Mouse (Mus musculus) limb, embryonic 14.5 days (tissue): ENCODE measurements around the gene Rdh8. TPM values are rescaled to one million over a fixed set of nuclear protein-coding genes. Genes with fewer than 3 reads are reported as not detected.

ENCODE experiments used
- ATAC-seq: fragments of 200-750 bp; cut with Nextera tagmentation; 2 replicates; pipeline ENCODE4 v1.8.0; 2017; ENCODE audit warnings: low read depth, moderate number of reproducible peaks, moderate TSS enrichment; ENCODE audit not compliant: low FRiP score
- DNase-seq: peaks from one replicate; pipeline ENCODE4 v3.0.0-alpha.2; 2015; ENCODE audit warnings: low spot score
- H3K27ac ChIP-seq: fragments of 300-500 bp; sonication (generic); replicated peaks from 2 replicates; pipeline ENCODE4 v1.5.1; 2014; ENCODE audit warnings: low read depth, mild to moderate bottlenecking, low read length, moderate library complexity, mixed read lengths
- H3K27me3 ChIP-seq: fragments of 300-500 bp; sonication (generic); 2 replicates; pipeline ENCODE4 v1.6.1; 2014; ENCODE audit warnings: low read length, mixed read lengths; ENCODE audit not compliant: control insufficient read depth, insufficient read depth
- H3K36me3 ChIP-seq: fragments of 300-500 bp; sonication (generic); 2 replicates; pipeline ENCODE4 v1.6.1; 2014; ENCODE audit warnings: mild to moderate bottlenecking, low read length, moderate library complexity, mixed read lengths; ENCODE audit not compliant: control insufficient read depth, insufficient read depth
- H3K4me1 ChIP-seq: fragments of 300-500 bp; sonication (generic); 2 replicates; pipeline ENCODE4 v1.6.1; 2014; ENCODE audit warnings: antibody characterized with exemption, low read length, mixed read lengths; ENCODE audit not compliant: control insufficient read depth, insufficient read depth
- H3K4me2 ChIP-seq: fragments of 300-500 bp; sonication (generic); replicated peaks from 2 replicates; pipeline ENCODE4 v1.6.1; 2014; ENCODE audit warnings: low read depth, mild to moderate bottlenecking, low read length, moderate library complexity; ENCODE audit not compliant: severe bottlenecking
- H3K4me3 ChIP-seq: fragments of 300-500 bp; sonication (generic); replicated peaks from 2 replicates; pipeline ENCODE4 v1.5.1; 2014; ENCODE audit warnings: low read length
- H3K9ac ChIP-seq: fragments of 300-500 bp; sonication (generic); 2 replicates; pipeline ENCODE4 v1.6.1; 2014; ENCODE audit warnings: mild to moderate bottlenecking, low read depth, low read length, moderate library complexity; ENCODE audit not compliant: severe bottlenecking
- H3K9me3 ChIP-seq: fragments of 300-500 bp; sonication (generic); 2 replicates; pipeline ENCODE4 v1.6.1; 2016; ENCODE audit warnings: low read length; ENCODE audit not compliant: control insufficient read depth
- POLR2A ChIP-seq: fragments of 200-500 bp; IDR thresholded peaks from 2 replicates; pipeline ENCODE4 v1.8.0; 2012; ENCODE audit warnings: inconsistent platforms, mild to moderate bottlenecking, moderate library complexity, borderline replicate concordance; ENCODE audit not compliant: insufficient read depth, insufficient read length; ENCODE audit errors: extremely low read depth
- WGBS: fragments of 180-500 bp; shearing (Covaris S2); extraction: QIAGEN DNeasy Blood & Tissue Kit; methylation state at CpG from one replicate; pipeline ENCODE4 v1.1.7; 2014; 5-methylcytosine and 5-hydroxymethylcytosine counted together
- polyA plus RNA-seq, 2 experiments: library from polyadenylated mRNA; depleted of rRNA in 1 of 2; stranded (reverse) in 1 of 2; unstranded in 1 of 2; fragments of >200 nt; fragmentation: Nextera tagmentation in 1 of 2; extraction: Ambion mirVana in 1 of 2; gene quantifications; 2 replicates each; pipeline versions ENCODE4 v1.2.1 to v1.2.3; 2012 to 2014

Gene Rdh8
- polyA plus RNA-seq, 2 experiments, result not detected

DNA sequence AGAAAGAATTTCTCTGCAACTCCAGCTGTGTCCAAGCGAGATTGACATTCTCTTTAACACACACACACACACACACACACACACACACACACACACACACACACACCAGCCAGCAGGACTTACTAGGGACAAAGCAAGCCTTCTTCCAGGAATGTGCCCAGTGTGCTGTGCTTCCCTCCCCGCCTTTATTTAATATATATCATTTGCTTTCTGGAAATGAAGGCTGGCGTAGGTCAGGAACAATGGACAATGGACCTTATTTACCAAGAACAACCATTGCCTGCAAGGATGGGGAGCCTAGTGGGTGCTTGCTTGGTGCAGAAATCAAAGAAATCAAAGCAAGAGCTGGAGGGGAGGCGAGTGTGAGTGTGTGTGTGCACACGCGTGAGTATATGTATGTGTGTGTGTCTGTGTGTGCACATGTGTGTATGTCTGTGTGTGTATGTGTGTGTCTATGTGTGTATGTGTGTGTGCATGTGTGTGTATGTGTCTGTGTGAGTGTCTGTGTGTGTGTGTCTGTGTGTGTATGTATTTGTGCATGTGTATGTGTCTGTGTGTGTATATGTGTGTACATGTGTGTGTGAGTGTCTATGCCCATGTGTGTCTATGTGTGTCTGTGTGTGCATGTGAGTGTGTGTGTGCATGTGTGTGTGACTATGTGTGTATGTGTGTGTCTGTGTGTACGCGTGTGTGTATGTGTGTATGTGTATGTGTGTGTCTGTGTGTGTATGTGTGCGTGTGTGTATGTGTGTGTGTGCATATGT is 19.1 kb downstream of the Rdh8 start:
- Histone ChIP-seq H3K4me2 (no peak overlapping the region), H3K4me1 (no peaks in the 10 kb centered on the region), H3K36me3 (no peaks in the 10 kb centered on the region), H3K27ac (no peak overlapping the region), H3K9ac (no peak overlapping the region), H3K27me3 (no peaks in the 10 kb centered on the region), H3K9me3 (no peaks in the 10 kb centered on the region), H3K4me3 (no peak overlapping the region)
- no peak for ATAC-seq
- no peak for DNase-seq
- 80% methylated on average over 9 of the region's 9 CpGs for WGBS
- no peak for TF ChIP-seq POLR2A

DNA sequence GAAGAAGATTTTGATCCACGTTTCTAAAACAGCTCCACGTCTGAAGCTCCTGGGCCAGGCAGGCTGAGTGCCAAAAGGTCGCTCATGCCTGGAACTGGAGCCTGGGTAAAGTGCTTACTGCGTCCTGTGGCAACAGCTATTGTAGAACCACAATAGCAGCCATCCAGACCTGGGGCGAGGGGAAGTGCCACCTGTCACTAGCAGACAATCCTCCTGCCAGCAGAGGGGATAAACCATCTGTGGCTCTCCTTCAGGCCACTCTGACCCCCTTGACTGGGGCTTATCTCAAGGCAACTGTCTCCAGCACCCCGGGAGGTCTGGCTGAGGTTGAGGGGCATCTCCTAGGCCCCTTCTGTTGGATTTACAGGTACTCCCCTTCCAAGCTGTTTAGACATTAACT is 20.6 kb downstream of the Rdh8 start:
- Histone ChIP-seq H3K36me3 (no peaks in the 10 kb centered on the region), H3K27me3 (no peaks in the 10 kb centered on the region), H3K27ac (no peak overlapping the region), H3K4me1 (no peaks in the 10 kb centered on the region), H3K4me2 (no peak overlapping the region), H3K9me3 (no peaks in the 10 kb centered on the region), H3K9ac (no peak overlapping the region), H3K4me3 (no peak overlapping the region)
- 58% methylated on average over 6 of the region's 6 CpGs for WGBS
- TF ChIP-seq POLR2A, result no peak
- DNase-seq (no peak), ATAC-seq (no peak)

DNA sequence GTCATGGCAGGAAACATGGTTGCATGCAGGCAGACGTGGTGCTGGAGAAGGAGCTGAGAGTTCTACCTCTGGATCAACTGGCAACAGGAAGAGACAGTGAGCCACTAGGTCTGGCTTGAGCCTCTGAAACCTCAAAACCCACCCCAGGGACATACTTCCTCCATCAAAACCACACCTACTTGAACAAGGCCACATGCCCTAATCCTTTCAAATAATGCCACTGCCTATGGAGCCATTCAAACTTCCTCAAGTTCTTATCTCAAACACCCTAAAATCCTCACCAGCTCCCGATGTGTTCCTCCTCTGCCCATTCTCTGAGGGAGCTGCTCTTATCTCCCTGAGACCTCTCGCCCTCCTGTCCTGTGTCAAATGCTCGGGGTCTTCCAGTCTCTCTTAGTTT is 23.9 kb downstream of the Rdh8 start:
- Histone ChIP-seq H3K4me3 (no peak overlapping the region), H3K27me3 (no peaks in the 10 kb centered on the region), H3K4me1 (no peaks in the 10 kb centered on the region), H3K27ac (no peak overlapping the region), H3K9ac (no peak overlapping the region), H3K9me3 (no peaks in the 10 kb centered on the region), H3K4me2 (no peak overlapping the region), H3K36me3 (no peaks in the 10 kb centered on the region)
- no peak for TF ChIP-seq POLR2A
- ATAC-seq, result no peak
- no peak for DNase-seq
- WGBS, result 70% methylated on average over 4 of the region's 4 CpGs

DNA sequence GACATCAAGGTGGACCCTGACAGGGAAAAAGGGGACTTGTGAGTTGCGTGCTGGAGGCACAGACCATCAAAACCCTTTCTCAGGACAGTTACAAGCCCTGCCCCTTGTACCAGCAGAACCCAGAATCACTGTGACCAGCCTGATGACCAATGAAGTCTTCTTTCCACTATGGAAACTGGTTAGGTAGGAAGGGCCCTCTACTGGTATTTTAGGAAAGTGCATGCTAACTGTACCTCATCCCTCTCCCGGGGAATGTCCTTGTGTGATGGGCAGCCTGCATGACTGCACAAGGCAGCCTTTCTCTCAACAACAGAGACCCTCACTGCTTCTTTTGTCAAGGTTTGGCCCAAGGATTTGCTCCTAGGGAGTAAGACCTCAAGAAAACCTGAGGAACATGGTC is 24.4 kb downstream of the Rdh8 start:
- H3K36me3 ChIP-seq, result no peaks in the 10 kb centered on the region
- H3K4me3 ChIP-seq, result no peak overlapping the region
- H3K4me1 ChIP-seq, result no peaks in the 10 kb centered on the region
- no peak overlapping the region for H3K27ac ChIP-seq
- WGBS, result 33% methylated on average over 2 of the region's 2 CpGs
- ATAC-seq (no peak), DNase-seq (peak; percentile 22)
- no peak overlapping the region for H3K4me2 ChIP-seq
- no peak for TF ChIP-seq POLR2A
- no peaks in the 10 kb centered on the region for H3K9me3 ChIP-seq
- H3K27me3 ChIP-seq, result no peaks in the 10 kb centered on the region
- H3K9ac ChIP-seq, result no peak overlapping the region

DNA sequence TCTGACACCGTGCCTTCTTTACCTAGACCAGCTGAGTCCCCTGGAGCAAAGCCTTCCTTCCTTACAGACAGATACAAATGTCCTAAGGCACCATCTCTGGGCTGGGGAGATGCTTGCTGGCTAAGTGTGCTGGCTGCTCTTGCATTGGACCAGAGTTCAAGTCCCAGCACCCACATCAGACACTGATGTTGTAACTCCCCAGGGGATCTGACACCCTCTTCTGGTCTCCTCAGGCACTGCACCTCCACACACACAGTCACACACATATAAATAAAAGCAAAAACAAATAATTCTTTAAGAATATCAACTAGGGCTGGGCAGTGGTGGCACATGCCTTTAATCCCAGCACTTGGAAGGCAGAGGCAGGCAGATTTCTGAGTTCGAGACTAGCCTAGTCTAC is 31.9 kb downstream of the Rdh8 start:
- no peak overlapping the region for H3K9ac ChIP-seq
- no peak for ATAC-seq
- no peak overlapping the region for H3K4me2 ChIP-seq
- no peaks in the 10 kb centered on the region for H3K27me3 ChIP-seq
- no peak for DNase-seq
- H3K4me3 ChIP-seq, result no peak overlapping the region
- H3K27ac ChIP-seq, result no peak overlapping the region
- H3K4me1 ChIP-seq, result no peaks in the 10 kb centered on the region
- TF ChIP-seq POLR2A, result no peak
- WGBS, result 85% methylated on average over 2 of the region's 2 CpGs
- H3K36me3 ChIP-seq, result no peaks in the 10 kb centered on the region
- no peaks in the 10 kb centered on the region for H3K9me3 ChIP-seq
